Mouse (Mus musculus) mouse trophoblast stem cell (cell line): ENCODE data around the gene Rpl35.

Experiments
- in situ Hi-C, 2 experiments: fragments of 300-500 bp; cut with MseI, MboI; formaldehyde crosslinking; loops; 2 replicates in 1 of 2; 3 replicates in 1 of 2; pipeline ENCODE4 v1.15.1; 2025

The Rpl35 gene

GRCm38 (mm10) chr2:38997386-38998374 lies 7.7 kb downstream of the Rpl35 start, which contains the start of gene Wdr38:
Gene Wdr38, plus strand, starts transcription at chr2:38997476.
- in situ Hi-C loops = loop anchor here (5.0 kb wide), 1 partner anchor 70 kb away; the partner anchor contains the start of gene Nr6a1 (in 2 of the 2)

- in situ Hi-C loops = no loop called here
Measured at GRCm38 (mm10) chr2:38992452-38992851, 13.0 kb downstream of the Rpl35 start.

GRCm38 (mm10) chr2:38992004-38992403 lies 13.4 kb downstream of the Rpl35 start:
- in situ Hi-C loops = no loop called here

- in situ Hi-C loops = no loop called here
Measured at GRCm38 (mm10) chr2:38988929-38989328, 16.5 kb downstream of the Rpl35 start.

- in situ Hi-C loops = no loop called here
Measured at GRCm38 (mm10) chr2:38987803-38988510, 17.5 kb downstream of the Rpl35 start.

GRCm38 (mm10) chr2:38987371-38987770 lies 18.1 kb downstream of the Rpl35 start:
- in situ Hi-C loops = no loop called here

GRCm38 (mm10) chr2:38986580-38986979 lies 18.8 kb downstream of the Rpl35 start:
- in situ Hi-C loops = no loop called here

GRCm38 (mm10) chr2:38983456-38983855 lies 22.0 kb downstream of the Rpl35 start:
- in situ Hi-C loops = no loop called here

GRCm38 (mm10) chr2:38977837-38978236 lies 27.6 kb downstream of the Rpl35 start:
- in situ Hi-C loops = no loop called here

- in situ Hi-C loops = no loop called here
Measured at GRCm38 (mm10) chr2:38975941-38976805, 29.3 kb downstream of the Rpl35 start.

GRCm38 (mm10) chr2:38975181-38975580 lies 30.2 kb downstream of the Rpl35 start:
- in situ Hi-C loops = no loop called here

- in situ Hi-C loops = no loop called here
Measured at GRCm38 (mm10) chr2:38974171-38974570, 31.3 kb downstream of the Rpl35 start.

GRCm38 (mm10) chr2:38973701-38974100 lies 31.7 kb downstream of the Rpl35 start:
- in situ Hi-C loops = no loop called here

GRCm38 (mm10) chr2:38973223-38973622 lies 32.2 kb downstream of the Rpl35 start:
- in situ Hi-C loops = no loop called here

- in situ Hi-C loops = no loop called here
Measured at GRCm38 (mm10) chr2:38970057-38970456, 35.4 kb downstream of the Rpl35 start.

GRCm38 (mm10) chr2:38969650-38970049 lies 35.8 kb downstream of the Rpl35 start:
- in situ Hi-C loops = no loop called here

- in situ Hi-C loops = no loop called here
Measured at GRCm38 (mm10) chr2:38964198-38964597, 41.2 kb downstream of the Rpl35 start.

GRCm38 (mm10) chr2:38957671-38958223 lies 47.7 kb downstream of the Rpl35 start:
- in situ Hi-C loops = no loop called here

- in situ Hi-C loops = no loop called here
Measured at GRCm38 (mm10) chr2:38956062-38956461, 49.4 kb downstream of the Rpl35 start.

- in situ Hi-C loops = no loop called here
Measured at GRCm38 (mm10) chr2:38953152-38953883, 52.1 kb downstream of the Rpl35 start.
